Mouse (Mus musculus) left cerebral cortex, postnatal 14 days (tissue): ENCODE data around the gene Man2b2. TPM values are rescaled to one million over a fixed set of nuclear protein-coding genes. Genes with fewer than 3 reads are reported as not detected.

Experiments
- DNase-seq, 2 experiments: peaks; one replicate each; pipeline ENCODE4 v3.0.0; 2021 to 2022; ENCODE audit warnings: low spot score in 2 of 2, mixed read lengths in 1 of 2
- intact Hi-C: fragments of 180-260 bp; cut with DNase I; formaldehyde crosslinking; loops from one replicate; pipeline ENCODE4 v1.15.1; 2025
- long read RNA-seq, 2 experiments: library from polyadenylated mRNA; stranded (forward); transcript quantifications; one replicate each; pipeline ENCODE4 v2.0.0; 2021
- total RNA-seq, 2 experiments: library from RNA; stranded (reverse); gene quantifications; 2 replicates each; pipeline ENCODE4 v1.2.3; 2021

The Man2b2 gene
- total RNA-seq, result 10 to 100 TPM; 22.7 to 22.8 TPM
- long read RNA-seq, experiment 1, transcript Man2b2-201 (19 exons, 3,330 nt), result major isoform, 6 of 10 reads
- long read RNA-seq, experiment 1, partial matches to known transcripts, result 1 of 10 reads
- long read RNA-seq, experiment 1, other reads (novel, unspliced or antisense), result 3 of 10 reads
- long read RNA-seq, experiment 2, transcript Man2b2-201 (19 exons, 3,330 nt), result major isoform, 12 of 17 reads
- long read RNA-seq, experiment 2, partial matches to known transcripts, result 4 of 17 reads
- long read RNA-seq, experiment 2, other reads (novel, unspliced or antisense), result 1 of 17 reads

- DNase-seq, result peak; percentile 91 to 93
- intact Hi-C loops, result loop anchor here (10.0 kb wide), 1 partner anchor 295 kb away; no protein-coding TSS in a partner anchor
These were observed at the start of gene Man2b2 for GRCm38 (mm10) chr5:36829913-36830879. Man2b2 (minus strand) TSS chr5:36830653.

- DNase-seq, result no peak
- intact Hi-C loops, result no loop called here
These were observed 48.3 kb upstream of the Man2b2 start for GRCm38 (mm10) chr5:36878801-36879200.

- intact Hi-C loops, result no loop called here
These were observed 47.2 kb upstream of the Man2b2 start for GRCm38 (mm10) chr5:36877641-36878040.

GRCm38 (mm10) chr5:36876777-36877396 is 46.4 kb upstream of the Man2b2 start:
- intact Hi-C loops, result no loop called here
- DNase-seq, result no peak

More at GRCm38 (mm10) chr5:36877641-36878040, 47.2 kb upstream of the Man2b2 start:
- DNase-seq, result no peak

- DNase-seq, result no peak
- intact Hi-C loops, result no loop called here
These were observed 45.5 kb upstream of the Man2b2 start for GRCm38 (mm10) chr5:36875956-36876355.

- intact Hi-C loops, result no loop called here
- no peak for DNase-seq
These were observed 40.5 kb upstream of the Man2b2 start for GRCm38 (mm10) chr5:36870916-36871315.

- intact Hi-C loops, result no loop called here
- DNase-seq, result peak; percentile 56 to 72
These were observed 39.3 kb upstream of the Man2b2 start for GRCm38 (mm10) chr5:36869578-36870236.

- intact Hi-C loops, result no loop called here
- no peak for DNase-seq
These were observed 38.7 kb upstream of the Man2b2 start for GRCm38 (mm10) chr5:36869186-36869577.

GRCm38 (mm10) chr5:36868266-36869090 is 38.0 kb upstream of the Man2b2 start, which contains the start of gene Ppp2r2c:
Ppp2r2c (plus strand) TSS chr5:36868513.
- intact Hi-C loops, result no loop called here
- DNase-seq, result peak in 1 of 2 experiments; percentile 60

GRCm38 (mm10) chr5:36867561-36867960 is 37.1 kb upstream of the Man2b2 start:
- intact Hi-C loops, result no loop called here
- DNase-seq, result no peak

GRCm38 (mm10) chr5:36866701-36867250 is 36.3 kb upstream of the Man2b2 start:
- intact Hi-C loops, result no loop called here
- no peak for DNase-seq

GRCm38 (mm10) chr5:36861084-36861483 is 30.6 kb upstream of the Man2b2 start:
- intact Hi-C loops, result no loop called here
- DNase-seq, result no peak

GRCm38 (mm10) chr5:36857546-36857945 is 27.1 kb upstream of the Man2b2 start:
- DNase-seq, result peak in 1 of 2 experiments; percentile 54

GRCm38 (mm10) chr5:36856529-36856928 is 26.1 kb upstream of the Man2b2 start:
- no peak for DNase-seq
- intact Hi-C loops, result no loop called here

More at GRCm38 (mm10) chr5:36857546-36857945, 27.1 kb upstream of the Man2b2 start:
- intact Hi-C loops, result no loop called here

GRCm38 (mm10) chr5:36855180-36855579 is 24.7 kb upstream of the Man2b2 start:
- no peak for DNase-seq
- intact Hi-C loops, result no loop called here

GRCm38 (mm10) chr5:36851572-36851971 is 21.1 kb upstream of the Man2b2 start:
- DNase-seq, result peak in 1 of 2 experiments; percentile 49
- intact Hi-C loops, result no loop called here

- DNase-seq, result peak; percentile 45 to 66
- intact Hi-C loops, result loop anchor here (2.0 kb wide), 1 partner anchor 46 kb away; no protein-coding TSS in a partner anchor
These were observed 14.0 kb upstream of the Man2b2 start for GRCm38 (mm10) chr5:36844490-36844889.

- DNase-seq, result no peak
- intact Hi-C loops, result no loop called here
These were observed 11.2 kb upstream of the Man2b2 start for GRCm38 (mm10) chr5:36841701-36842100.
